Mouse (Mus musculus) G1E (cell line): ENCODE measurements around the gene Esrrb.

ENCODE experiments used
- CTCF ChIP-seq: IDR thresholded peaks from 2 replicates; pipeline ENCODE4 v1.5.1; 2012; ENCODE audit warnings: low read depth, low read length, inconsistent platforms, mixed read lengths
- GATA1 ChIP-seq: IDR thresholded peaks from 2 replicates; pipeline ENCODE4 v1.6.1; 2012; ENCODE audit warnings: borderline replicate concordance, low read length, inconsistent platforms, mixed read lengths
- GATA2 ChIP-seq: IDR thresholded peaks from 2 replicates; pipeline ENCODE4 v1.6.1; 2012; ENCODE audit warnings: low read depth, low read length, inconsistent platforms, borderline replicate concordance
- POLR2AphosphoS5 ChIP-seq: IDR thresholded peaks from 2 replicates; pipeline ENCODE4 v1.6.1; 2012; ENCODE audit warnings: low read depth, low read length, inconsistent platforms; ENCODE audit not compliant: insufficient replicate concordance

DNA sequence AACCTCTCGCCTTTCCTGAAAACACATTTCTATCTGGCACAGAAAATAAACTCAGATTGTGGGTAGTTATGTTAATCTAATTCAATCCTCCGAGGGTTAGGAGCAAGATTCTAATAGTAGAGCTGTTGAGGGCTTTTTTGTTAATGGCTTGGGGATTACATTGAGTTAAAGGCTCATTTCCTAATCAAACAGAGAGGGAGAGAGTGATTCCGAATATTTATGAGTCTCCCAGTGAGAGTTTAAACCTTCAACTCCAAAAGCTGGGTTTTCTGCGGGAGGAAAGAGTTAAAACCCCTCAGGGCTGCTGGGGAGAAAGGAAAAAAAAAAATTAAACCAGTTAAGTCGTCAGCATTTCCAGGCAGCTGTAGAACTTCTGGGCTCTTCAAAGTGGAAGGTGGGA lies 3.8 kb downstream of the Esrrb start:
- no peak for TF ChIP-seq CTCF
- TF ChIP-seq GATA2 = no peak
- no peak for TF ChIP-seq GATA1
- TF ChIP-seq POLR2AphosphoS5 = no peak
